Mouse (Mus musculus) kidney, adult 2 months (tissue): ENCODE measurements around the gene Egfl8. TPM values are rescaled to one million over a fixed set of nuclear protein-coding genes. Genes with fewer than 3 reads are reported as not detected.

ENCODE experiments used
- DNase-seq: peaks from one replicate; pipeline ENCODE4 v3.0.0; 2021
- H3K27ac ChIP-seq: fragments of 200-500 bp; 2 replicates; pipeline ENCODE4 v1.5.1; 2012; ENCODE audit warnings: low read depth, low read length, control low read depth, inconsistent platforms; ENCODE audit not compliant: insufficient read depth
- H3K27me3 ChIP-seq: fragments of 200-500 bp; replicated peaks from 2 replicates; pipeline ENCODE4 v1.6.1; 2012; ENCODE audit warnings: mild to moderate bottlenecking, moderate library complexity, low read length, inconsistent platforms; ENCODE audit not compliant: control insufficient read depth, insufficient read depth
- H3K36me3 ChIP-seq: fragments of 200-500 bp; 2 replicates; pipeline ENCODE4 v1.6.1; 2012; ENCODE audit warnings: mild to moderate bottlenecking, moderate library complexity, low read length, inconsistent platforms; ENCODE audit not compliant: control insufficient read depth, insufficient read depth
- H3K4me1 ChIP-seq: fragments of 200-500 bp; 2 replicates; pipeline ENCODE4 v1.6.1; 2011; ENCODE audit warnings: low read length; ENCODE audit not compliant: control insufficient read depth, insufficient read depth
- H3K4me3 ChIP-seq: fragments of 200-500 bp; 2 replicates; pipeline ENCODE4 v1.5.1; 2011; ENCODE audit warnings: mild to moderate bottlenecking, low read depth, low read length, control low read depth; ENCODE audit not compliant: insufficient read depth
- CTCF ChIP-seq: fragments of 200-500 bp; conservative IDR thresholded peaks from 2 replicates; pipeline ENCODE4 v1.5.1; 2011; ENCODE audit warnings: low read depth, mild to moderate bottlenecking, control low read depth, low read length, moderate library complexity, mixed read lengths; ENCODE audit not compliant: insufficient read depth, insufficient read length
- POLR2A ChIP-seq: fragments of 200-500 bp; IDR thresholded peaks from one replicate; pipeline ENCODE4 v1.6.1; 2011; ENCODE audit warnings: low read depth, low read length, control low read depth
- WGBS: fragments of 180-500 bp; shearing (Covaris S2); methylation state at CpG from one replicate; pipeline ENCODE4 v1.1.7; 2018; 5-methylcytosine and 5-hydroxymethylcytosine counted together
- polyA plus RNA-seq: library from polyadenylated mRNA; depleted of rRNA; stranded (reverse); fragments of >200 nt; gene quantifications from 2 replicates; pipeline ENCODE4 v1.2.3, GENCODE M21; 2012

The Egfl8 gene
- polyA plus RNA-seq, 1 experiment = 5.1 TPM

DNA sequence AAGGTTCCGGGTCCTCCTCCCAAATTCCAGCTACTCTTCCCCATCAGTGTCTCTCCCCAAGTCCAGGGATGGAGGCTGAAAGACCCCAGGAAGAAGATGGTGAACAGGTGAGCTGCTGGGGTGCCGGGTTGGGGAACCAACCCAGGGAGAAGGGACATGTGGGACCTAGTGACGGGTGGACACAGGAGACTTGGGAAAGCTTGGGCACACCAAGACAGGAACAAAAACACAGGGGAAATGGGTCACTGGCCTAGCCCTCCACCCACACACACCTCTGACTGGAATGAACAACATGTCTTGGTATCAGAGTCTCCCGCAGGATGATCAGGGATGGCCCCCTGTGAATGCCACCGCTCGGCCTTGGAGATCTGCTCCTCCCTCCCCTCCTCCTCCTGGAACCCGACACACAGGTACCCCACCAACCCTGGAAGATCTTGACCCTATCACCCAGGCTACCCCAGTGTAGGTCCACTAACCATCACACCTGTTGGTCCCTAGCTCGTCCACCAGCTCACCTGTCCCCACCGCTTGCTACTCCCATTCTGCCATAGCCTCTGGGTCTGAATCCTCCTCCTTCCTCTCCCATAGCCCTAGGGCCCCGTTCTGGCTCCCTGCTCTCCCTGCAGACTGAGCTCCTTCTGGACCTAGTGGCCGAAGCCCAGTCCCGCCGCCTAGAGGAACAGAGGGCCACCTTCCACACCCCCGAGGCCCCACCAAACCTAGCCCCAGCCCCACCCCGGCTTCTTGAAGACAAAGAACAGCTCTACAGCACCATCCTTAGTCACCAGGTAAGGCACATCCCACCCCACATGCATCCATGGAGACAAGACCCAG, 25.4 kb downstream of the Egfl8 start:
- 62% methylated on average over 15 of the region's 15 CpGs for WGBS
- peaks cover 16% of the 10 kb centered on the region for H3K4me1 ChIP-seq
- no peak for DNase-seq

DNA sequence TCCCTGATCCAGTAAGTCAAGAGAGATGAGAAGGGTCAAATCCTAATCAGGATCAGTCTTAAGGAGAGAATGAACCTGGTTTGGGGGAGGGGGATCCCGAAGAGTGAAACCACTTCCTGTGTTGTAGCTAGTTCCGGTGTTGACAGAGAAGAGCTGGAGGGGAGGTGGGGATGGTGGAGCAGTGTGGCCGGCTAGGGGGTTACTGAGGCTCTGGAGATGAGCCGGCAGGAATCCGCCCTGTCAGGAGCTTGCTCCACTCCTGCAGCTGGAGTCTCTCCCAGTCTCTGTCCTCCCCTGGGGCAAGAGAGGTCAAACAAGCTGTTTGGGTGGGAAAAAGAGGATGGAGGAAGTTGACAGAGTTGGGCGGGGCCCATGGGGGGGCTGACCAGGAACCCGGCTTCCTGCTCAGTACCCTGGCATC, 26.1 kb downstream of the Egfl8 start, which contains the start of gene Gpsm3:
Gene Gpsm3, plus strand, starts transcription at position 126 of the 421 bp plus-strand sequence.
- Histone ChIP-seq H3K27me3 (no peaks in the 10 kb centered on the region), H3K36me3 (no peaks in the 10 kb centered on the region; the same call in 1 of the 2 replicates), H3K27ac (peak within 1 kb of the TSS; percentile 61), H3K4me1 (peaks cover 16% of the 10 kb centered on the region), H3K4me3 (peak within 1 kb of the TSS; percentile 13; the same call in 1 of the 2 replicates)
- peak; percentile 72 for DNase-seq
- TF ChIP-seq POLR2A = no peak
- TF ChIP-seq CTCF = no peak
- 27% methylated on average over 7 of the region's 7 CpGs for WGBS

More for the DNA sequence above, 25.4 kb downstream of the Egfl8 start:
- Histone ChIP-seq H3K36me3 (no peaks in the 10 kb centered on the region; the same call in 1 of the 2 replicates), H3K4me3 (peak overlapping the region; percentile 13; the same call in 1 of the 2 replicates), H3K27me3 (no peaks in the 10 kb centered on the region), H3K27ac (peak overlapping the region; percentile 92)
- no peak for TF ChIP-seq CTCF
- no peak for TF ChIP-seq POLR2A

DNA sequence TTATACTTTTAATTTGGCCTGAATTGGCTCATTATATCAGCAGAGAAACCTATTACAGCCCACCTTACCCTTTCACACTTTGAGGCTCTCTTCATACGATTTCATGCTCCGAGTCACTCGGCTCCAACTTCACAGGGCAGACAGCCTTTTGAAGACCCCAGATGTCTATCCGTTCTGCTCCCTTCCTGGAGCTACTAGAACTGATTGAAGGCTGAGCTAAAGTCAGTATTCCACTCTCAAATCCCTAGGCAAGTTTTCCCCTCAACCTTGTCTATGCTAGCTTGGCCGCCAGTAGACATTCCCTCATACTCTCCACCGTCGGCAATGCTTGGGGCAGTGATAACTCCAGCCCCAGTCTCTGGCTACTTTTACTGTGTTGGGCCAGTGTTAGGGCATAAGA, 26.6 kb downstream of the Egfl8 start:
- Histone ChIP-seq H3K27ac (peak overlapping the region; percentile 61; the same call in 1 of the 2 replicates), H3K27me3 (no peaks in the 10 kb centered on the region), H3K36me3 (no peaks in the 10 kb centered on the region; the same call in 1 of the 2 replicates), H3K4me1 (peaks cover 16% of the 10 kb centered on the region), H3K4me3 (peak overlapping the region; percentile 13; the same call in 1 of the 2 replicates)
- no peak for DNase-seq
- no peak for TF ChIP-seq CTCF
- TF ChIP-seq POLR2A = no peak
- WGBS = 41% methylated on average over 7 of the region's 7 CpGs

DNA sequence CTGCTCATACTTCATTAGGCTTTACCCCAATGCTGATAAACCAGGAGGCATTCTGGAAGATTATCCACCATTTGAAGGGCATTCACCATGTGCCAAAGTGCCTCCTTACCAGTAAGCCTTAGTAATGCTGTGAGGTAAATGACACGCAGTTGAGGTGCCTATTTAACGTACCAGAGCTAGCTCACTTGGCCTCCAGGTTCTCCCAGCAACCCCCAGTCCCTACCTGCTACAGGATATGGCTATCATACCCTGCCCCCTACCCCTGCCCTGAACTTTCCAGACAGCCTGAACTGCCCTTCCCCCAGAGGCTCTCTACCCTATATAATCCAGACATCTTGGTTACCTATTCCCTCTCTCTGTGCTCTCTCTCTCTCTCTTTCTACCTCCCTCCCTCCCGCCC, 27.0 kb downstream of the Egfl8 start:
- 79% methylated on average over 3 of the region's 3 CpGs for WGBS
- TF ChIP-seq CTCF (no peak), POLR2A (no peak)
- H3K27me3 ChIP-seq = no peaks in the 10 kb centered on the region
- H3K36me3 ChIP-seq = no peaks in the 10 kb centered on the region
- H3K4me1 ChIP-seq = peaks cover 14% of the 10 kb centered on the region
- H3K4me3 ChIP-seq = no peak overlapping the region
- no peak overlapping the region for H3K27ac ChIP-seq
- DNase-seq = no peak

- no peak for DNase-seq
- H3K27me3 ChIP-seq = no peaks in the 10 kb centered on the region
- WGBS = 2% methylated on average over 19 of the region's 19 CpGs
- H3K4me3 ChIP-seq = peak overlapping the region; percentile 69
- H3K27ac ChIP-seq = peak overlapping the region; percentile 79
- no peaks in the 10 kb centered on the region for H3K36me3 ChIP-seq
- peaks cover 12% of the 10 kb centered on the region; the same call in 1 of the 2 replicates for H3K4me1 ChIP-seq
- TF ChIP-seq CTCF (no peak), POLR2A (no peak)
Measured at GRCm38 (mm10) chr17:34587814-34588213, 28.0 kb downstream of the Egfl8 start.

GRCm38 (mm10) chr17:34587423-34587811, 28.4 kb downstream of the Egfl8 start:
- WGBS = under 1% methylated on average over 50 of the region's 50 CpGs
- TF ChIP-seq POLR2A (peak; percentile 86), CTCF (no peak)
- no peaks in the 10 kb centered on the region for H3K27me3 ChIP-seq
- no peaks in the 10 kb centered on the region for H3K36me3 ChIP-seq
- H3K27ac ChIP-seq = peak overlapping the region; percentile 93
- peak; percentile 99 for DNase-seq
- H3K4me1 ChIP-seq = peaks cover 12% of the 10 kb centered on the region; the same call in 1 of the 2 replicates
- H3K4me3 ChIP-seq = peak overlapping the region; percentile 69

DNA sequence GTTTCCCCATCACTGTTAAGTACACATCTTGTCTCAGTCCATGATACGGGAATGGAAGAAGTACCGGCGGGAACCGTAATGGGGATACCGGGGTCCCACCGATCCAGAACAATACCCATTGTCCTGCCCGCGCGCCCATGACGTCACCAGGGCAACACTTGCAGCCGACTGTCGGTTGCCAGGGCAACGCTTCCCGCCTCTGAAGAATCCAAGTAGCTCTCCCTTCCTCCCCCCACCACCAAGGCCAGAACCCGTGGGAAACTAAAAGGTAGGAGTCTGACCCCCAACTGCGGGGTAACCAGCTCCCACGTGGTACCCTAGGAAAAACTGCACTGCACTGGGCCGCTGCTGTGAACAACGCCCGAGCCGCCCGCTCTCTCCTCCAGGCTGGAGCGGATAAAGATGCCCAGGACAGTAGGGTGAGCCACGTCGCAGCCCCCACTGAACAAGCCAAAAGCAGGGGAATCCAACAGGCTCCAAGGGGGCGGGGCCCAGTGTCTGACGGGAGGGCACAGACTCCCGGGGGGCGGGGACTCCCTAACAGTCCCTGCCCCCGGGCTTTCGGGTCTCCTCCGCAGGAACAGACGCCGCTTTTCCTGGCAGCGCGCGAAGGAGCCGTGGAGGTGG, 28.9 kb downstream of the Egfl8 start:
- peak overlapping the region; percentile 93 for H3K27ac ChIP-seq
- WGBS = under 1% methylated on average over 38 of the region's 38 CpGs

More for the DNA sequence above, 28.9 kb downstream of the Egfl8 start:
- Histone ChIP-seq H3K4me3 (peak overlapping the region; percentile 69), H3K27me3 (no peaks in the 10 kb centered on the region), H3K36me3 (no peaks in the 10 kb centered on the region), H3K4me1 (peaks cover 12% of the 10 kb centered on the region; the same call in 1 of the 2 replicates)
- DNase-seq = peak; percentile 88
- TF ChIP-seq CTCF = no peak
- no peak for TF ChIP-seq POLR2A
